Mouse (Mus musculus) limb, embryonic 13.5 days (tissue): ENCODE measurements around the gene Fndc7. TPM values are rescaled to one million over a fixed set of nuclear protein-coding genes. Genes with fewer than 3 reads are reported as not detected.
"Not testable (repeated sequence)": the region's sequence is repeated elsewhere in the genome, so short reads cannot be mapped to it uniquely, and the experiment has no call there.

ENCODE experiments used
- ATAC-seq: fragments of 200-750 bp; cut with Nextera tagmentation; 2 replicates; pipeline ENCODE4 v1.8.0; 2017; ENCODE audit warnings: low read depth, moderate number of reproducible peaks, moderate TSS enrichment; ENCODE audit not compliant: low FRiP score
- H3K27ac ChIP-seq: fragments of 300-500 bp; sonication (generic); 2 replicates; pipeline ENCODE4 v1.5.1; 2015; ENCODE audit warnings: inconsistent platforms, mild to moderate bottlenecking, moderate library complexity
- H3K27me3 ChIP-seq: fragments of 300-500 bp; sonication (generic); 2 replicates; pipeline ENCODE4 v1.6.1; 2015; ENCODE audit warnings: mild to moderate bottlenecking, inconsistent platforms
- H3K36me3 ChIP-seq: fragments of 300-500 bp; sonication (generic); 2 replicates; pipeline ENCODE4 v1.6.1; 2015; ENCODE audit warnings: inconsistent platforms, mild to moderate bottlenecking, moderate library complexity
- H3K4me1 ChIP-seq: fragments of 300-500 bp; sonication (generic); 2 replicates; pipeline ENCODE4 v1.6.1; 2015; ENCODE audit warnings: inconsistent platforms
- H3K4me2 ChIP-seq: fragments of 300-500 bp; sonication (generic); replicated peaks from 2 replicates; pipeline ENCODE4 v1.6.1; 2015; ENCODE audit warnings: inconsistent platforms, mild to moderate bottlenecking, moderate library complexity
- H3K4me3 ChIP-seq: fragments of 300-500 bp; sonication (generic); 2 replicates; pipeline ENCODE4 v1.5.1; 2015; ENCODE audit warnings: moderate library complexity, mild to moderate bottlenecking, inconsistent platforms
- H3K9ac ChIP-seq: fragments of 300-500 bp; sonication (generic); 2 replicates; pipeline ENCODE4 v1.6.1; 2015; ENCODE audit warnings: mild to moderate bottlenecking, inconsistent platforms
- H3K9me3 ChIP-seq: fragments of 300-500 bp; sonication (generic); 2 replicates; pipeline ENCODE4 v1.6.1; 2016; ENCODE audit warnings: inconsistent platforms
- WGBS: fragments of 180-500 bp; shearing (Covaris S2); methylation state at CpG from one replicate; pipeline ENCODE4 v1.1.7; 2015; 5-methylcytosine and 5-hydroxymethylcytosine counted together
- polyA plus RNA-seq: library from polyadenylated mRNA; unstranded; fragments of >200 nt; fragmentation: Nextera tagmentation; extraction: Ambion mirVana; gene quantifications from 2 replicates; pipeline ENCODE4 v1.2.1, GENCODE M21; 2015

The Fndc7 gene
- polyA plus RNA-seq, 1 experiment from 2014 or later: 0.09 TPM

DNA sequence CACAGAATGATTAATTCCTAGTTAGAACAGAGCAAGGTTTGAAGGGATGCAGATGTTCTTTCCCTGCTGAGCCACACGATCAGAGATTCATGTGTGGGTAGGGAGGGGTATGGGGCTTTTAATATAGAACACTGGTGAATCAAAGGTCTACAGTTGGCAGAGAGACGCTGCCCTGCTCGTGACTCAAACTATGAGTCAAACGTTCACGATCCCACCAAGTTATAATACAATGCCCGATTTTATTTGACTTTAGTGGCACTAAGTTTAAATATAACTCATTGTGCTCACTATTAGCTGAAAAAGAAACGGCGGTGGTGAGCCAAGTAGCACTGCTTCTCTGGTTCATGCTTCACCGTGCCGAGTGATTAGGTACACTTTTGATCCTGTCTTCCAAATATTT is 26.7 kb downstream of the Fndc7 start:
- Histone ChIP-seq H3K9me3 (peaks cover 3% of the 10 kb centered on the region; the same call in 1 of the 2 replicates), H3K4me2 (no peak overlapping the region), H3K9ac (no peak overlapping the region), H3K4me1 (peaks cover 19% of the 10 kb centered on the region), H3K27ac (no peak overlapping the region), H3K4me3 (no peak overlapping the region), H3K36me3 (no peaks in the 10 kb centered on the region), H3K27me3 (no peaks in the 10 kb centered on the region)
- no peak for ATAC-seq
- WGBS: 66% methylated on average over 10 of the region's 10 CpGs

DNA sequence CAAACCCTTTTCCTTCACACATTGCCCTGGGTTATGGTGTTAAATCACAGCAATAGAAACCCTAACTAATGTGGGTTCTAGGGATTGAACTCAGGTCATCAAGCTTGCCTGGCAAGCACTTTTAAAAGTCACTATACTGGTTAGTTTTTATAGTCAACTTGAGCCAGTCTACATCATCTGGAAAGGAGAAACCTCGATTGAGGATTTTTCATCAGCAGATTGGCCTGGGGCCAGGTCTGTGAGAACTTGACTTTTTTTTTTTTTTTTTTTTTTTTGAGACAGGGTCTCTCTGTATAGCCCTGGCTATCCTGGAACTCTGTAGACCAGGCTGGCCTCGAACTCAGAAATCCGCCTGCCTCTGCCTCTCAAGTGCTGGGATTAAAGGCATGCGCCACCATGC is 27.5 kb downstream of the Fndc7 start:
- not testable (repeated sequence) for ATAC-seq, H3K9ac ChIP-seq, H3K4me3 ChIP-seq, H3K27ac ChIP-seq, H3K27me3 ChIP-seq, H3K36me3 ChIP-seq, H3K9me3 ChIP-seq, H3K4me2 ChIP-seq
- peaks cover 23% of the 10 kb centered on the region for H3K4me1 ChIP-seq
- 78% methylated on average over 4 of the region's 4 CpGs for WGBS

DNA sequence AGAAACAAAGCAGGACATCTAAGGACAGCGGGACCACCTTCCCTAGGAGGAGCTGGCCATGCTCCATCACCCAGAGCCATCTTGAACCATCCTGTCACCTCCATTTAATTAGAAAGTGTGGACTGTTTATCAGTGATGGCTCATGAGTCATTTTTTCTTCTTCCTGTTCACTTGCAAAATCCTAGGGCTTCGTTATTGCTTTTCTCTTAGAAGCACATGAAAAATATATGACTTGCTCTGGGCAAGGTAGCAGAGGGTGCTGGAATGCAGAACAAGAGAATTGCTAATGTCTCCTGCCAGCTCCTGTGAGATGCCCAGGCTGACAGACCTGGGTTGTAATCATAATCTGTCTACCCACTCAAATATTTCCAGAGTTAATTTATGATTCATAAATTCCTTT is 29.0 kb downstream of the Fndc7 start:
- no peaks in the 10 kb centered on the region for H3K36me3 ChIP-seq
- peaks cover 3% of the 10 kb centered on the region; the same call in 1 of the 2 replicates for H3K9me3 ChIP-seq
- 75% methylated on average over 2 of the region's 2 CpGs for WGBS
- H3K9ac ChIP-seq: no peak overlapping the region
- ATAC-seq: no peak
- no peak overlapping the region for H3K4me3 ChIP-seq
- H3K27me3 ChIP-seq: no peaks in the 10 kb centered on the region
- H3K4me2 ChIP-seq: no peak overlapping the region
- H3K27ac ChIP-seq: no peak overlapping the region
- peaks cover 38% of the 10 kb centered on the region for H3K4me1 ChIP-seq

DNA sequence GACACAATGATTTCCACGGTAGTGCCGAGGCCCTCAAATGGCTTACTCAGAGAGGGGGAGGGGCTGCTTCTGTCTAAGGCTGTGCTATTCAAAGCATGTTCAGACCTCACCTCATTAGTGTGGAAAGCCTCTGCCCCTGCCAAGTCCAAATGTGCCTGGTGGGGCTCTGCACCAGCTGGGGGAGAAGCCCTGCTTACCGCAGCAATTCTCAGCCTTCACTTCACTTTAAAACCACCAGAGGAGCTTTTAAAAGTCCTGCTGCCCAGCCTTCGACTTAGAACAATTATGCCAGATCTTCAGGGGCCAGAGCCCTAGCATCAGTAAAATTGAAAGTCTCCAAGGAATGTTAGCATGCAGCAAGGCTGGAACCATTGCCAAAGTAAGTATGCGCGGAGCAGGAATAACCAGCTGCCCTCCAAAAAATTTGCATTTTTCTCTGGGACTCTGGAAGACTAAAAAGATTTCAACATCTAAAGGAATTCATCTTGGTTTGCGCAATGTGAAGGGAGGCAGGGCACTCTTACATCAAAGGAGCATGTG is 31.5 kb downstream of the Fndc7 start:
- no peak overlapping the region for H3K9ac ChIP-seq
- peaks cover 48% of the 10 kb centered on the region for H3K4me1 ChIP-seq
- no peaks in the 10 kb centered on the region for H3K36me3 ChIP-seq
- peak; percentile 94 for ATAC-seq
- no peak overlapping the region for H3K4me3 ChIP-seq
- WGBS: 15% methylated on average over 7 of the region's 7 CpGs
- H3K27me3 ChIP-seq: no peaks in the 10 kb centered on the region
- H3K4me2 ChIP-seq: peak overlapping the region; percentile 34
- H3K9me3 ChIP-seq: peaks cover 3% of the 10 kb centered on the region; the same call in 1 of the 2 replicates
- H3K27ac ChIP-seq: peak overlapping the region; percentile 69; the same call in 1 of the 2 replicates

DNA sequence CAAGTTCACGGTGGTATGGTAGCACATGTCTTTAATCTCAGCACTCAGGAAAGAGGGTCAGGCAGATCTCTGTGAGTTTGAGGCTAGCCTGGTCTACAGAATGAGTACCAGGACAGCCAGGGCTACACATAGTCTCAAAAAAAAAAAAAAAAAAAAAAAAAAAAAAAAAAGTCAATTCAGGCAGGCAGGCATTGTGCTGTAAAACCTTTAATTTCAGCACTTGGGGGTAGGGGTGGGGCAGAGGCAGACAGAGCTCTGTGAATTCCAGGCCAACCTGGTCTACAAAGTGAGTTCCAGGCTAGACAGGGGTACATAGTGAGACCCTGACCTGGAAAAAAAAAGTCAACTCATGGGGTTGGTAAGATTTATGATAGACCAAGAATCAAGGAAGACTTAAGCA is 32.1 kb downstream of the Fndc7 start:
- Histone ChIP-seq H3K27me3 (no peaks in the 10 kb centered on the region), H3K27ac (peak overlapping the region; percentile 69; the same call in 1 of the 2 replicates), H3K9ac (no peak overlapping the region), H3K4me2 (peak overlapping the region; percentile 34), H3K9me3 (peaks cover 3% of the 10 kb centered on the region; the same call in 1 of the 2 replicates), H3K4me3 (no peak overlapping the region), H3K4me1 (peaks cover 48% of the 10 kb centered on the region), H3K36me3 (no peaks in the 10 kb centered on the region)
- 0 out of 2 replicates have a peak, but pooled peaks have one; percentile 3 for ATAC-seq
- 59% methylated on average over 1 of the region's 1 CpGs for WGBS

DNA sequence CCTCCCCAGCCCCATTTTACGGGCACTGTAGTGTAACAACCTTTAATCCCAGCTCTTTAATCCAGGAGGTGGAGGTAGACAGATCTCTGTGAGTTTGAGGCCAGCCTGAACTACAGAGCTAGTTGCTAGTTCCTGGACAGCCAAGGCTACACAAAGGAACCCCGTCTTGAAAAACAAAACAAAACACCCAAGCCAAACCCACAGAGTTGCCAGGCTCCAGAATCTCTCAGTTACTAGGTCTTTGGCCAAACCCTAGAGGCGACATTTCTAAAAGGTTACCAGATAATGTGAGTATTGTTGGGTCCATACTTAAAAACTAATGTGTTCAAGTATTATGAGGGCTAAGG is 32.7 kb downstream of the Fndc7 start:
- Histone ChIP-seq H3K27me3 (no peaks in the 10 kb centered on the region), H3K27ac (no peak overlapping the region), H3K9ac (no peak overlapping the region), H3K9me3 (peaks cover 2% of the 10 kb centered on the region; the same call in 1 of the 2 replicates), H3K4me3 (no peak overlapping the region), H3K36me3 (no peaks in the 10 kb centered on the region), H3K4me2 (no peak overlapping the region), H3K4me1 (peaks cover 48% of the 10 kb centered on the region)
- ATAC-seq: no peak
- 30% methylated on average over 3 of the region's 3 CpGs for whole genome bisulfite sequencing

DNA sequence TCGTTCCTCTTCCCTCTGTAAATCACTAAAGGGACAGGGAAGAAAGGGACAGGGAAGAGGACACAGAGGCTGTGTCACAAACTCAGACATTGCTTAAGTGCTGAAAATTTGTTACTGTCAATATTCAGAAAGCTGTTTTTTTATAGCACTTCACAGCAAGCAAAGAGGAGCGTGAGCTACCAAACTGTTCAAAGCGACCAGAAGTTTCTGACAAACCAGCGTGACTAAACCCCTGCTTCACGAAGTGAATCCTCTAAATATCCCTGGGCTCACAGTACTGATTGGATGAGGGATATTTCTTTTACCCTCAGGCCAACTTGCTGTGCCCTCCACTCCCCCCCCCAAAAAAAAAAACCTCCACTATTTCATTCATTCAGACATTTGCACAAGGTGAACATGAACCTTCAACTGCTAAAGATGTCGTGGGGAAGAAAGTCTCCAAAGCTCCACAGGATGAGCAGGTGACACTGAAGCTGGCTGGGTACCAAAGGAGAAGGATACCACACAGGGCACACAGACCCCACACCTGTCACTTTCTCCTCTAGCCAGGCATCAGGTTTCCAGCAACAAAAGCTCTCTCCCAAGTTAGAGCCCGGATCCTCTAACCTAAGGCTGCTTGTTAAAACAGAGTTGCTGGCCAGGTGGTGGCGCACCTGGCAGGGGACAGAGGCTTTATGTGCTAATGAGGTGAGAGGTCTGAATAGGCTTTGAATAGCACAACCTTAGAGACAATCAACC is 33.3 kb downstream of the Fndc7 start:
- Histone ChIP-seq H3K27me3 (no peaks in the 10 kb centered on the region), H3K27ac (peak overlapping the region; percentile 33; the same call in 1 of the 2 replicates), H3K4me3 (no peak overlapping the region), H3K9ac (no peak overlapping the region), H3K9me3 (no peaks in the 10 kb centered on the region), H3K4me2 (no peak overlapping the region), H3K4me1 (peaks cover 48% of the 10 kb centered on the region), H3K36me3 (no peaks in the 10 kb centered on the region)
- ATAC-seq: no peak
- WGBS: 44% methylated on average over 8 of the region's 8 CpGs

DNA sequence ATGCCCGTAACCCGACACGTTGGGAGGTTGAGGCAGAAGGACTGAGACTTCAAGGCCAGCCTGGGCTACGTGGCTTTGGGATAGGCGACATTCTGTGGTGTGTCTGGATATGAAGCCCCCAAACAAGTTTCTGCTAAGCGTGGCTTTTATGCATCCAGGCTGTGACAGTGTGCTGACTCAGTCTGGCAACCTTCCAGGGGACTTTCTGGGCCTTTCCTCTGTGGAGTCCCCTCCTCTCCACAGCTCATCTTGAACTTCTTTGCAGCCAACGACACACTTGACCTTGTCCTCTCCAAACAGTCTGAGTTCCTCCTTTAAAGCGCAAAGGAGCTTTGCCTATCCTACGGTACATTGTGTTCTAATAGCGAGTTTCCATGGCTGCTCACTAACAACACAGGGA is 33.9 kb downstream of the Fndc7 start:
- H3K4me1 ChIP-seq: peaks cover 48% of the 10 kb centered on the region

DNA sequence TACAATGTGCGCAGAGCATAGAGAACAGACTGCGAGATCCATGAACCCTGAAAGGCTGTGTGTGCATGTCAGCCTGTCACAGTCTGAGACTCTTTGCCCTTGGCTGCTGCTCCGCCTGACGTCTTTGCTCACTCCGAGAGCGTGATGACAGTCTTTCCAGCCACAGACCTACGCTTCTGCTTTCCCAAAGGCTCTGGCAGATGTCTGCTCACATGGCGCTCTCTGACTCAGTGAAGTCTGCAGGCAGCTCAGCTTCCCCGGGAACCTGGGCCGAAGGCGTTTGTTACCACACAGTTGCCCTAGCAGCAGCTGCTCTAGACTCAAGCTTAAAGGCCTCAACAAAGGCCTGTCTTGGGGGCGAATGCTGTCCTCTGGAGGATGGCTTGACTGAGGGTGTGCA is 34.4 kb downstream of the Fndc7 start:
- Histone ChIP-seq H3K4me1 (peaks cover 52% of the 10 kb centered on the region), H3K27me3 (no peaks in the 10 kb centered on the region), H3K9me3 (no peaks in the 10 kb centered on the region), H3K4me3 (no peak overlapping the region), H3K9ac (no peak overlapping the region), H3K27ac (peak overlapping the region; percentile 33; the same call in 1 of the 2 replicates), H3K4me2 (no peak overlapping the region), H3K36me3 (no peaks in the 10 kb centered on the region)
- 53% methylated on average over 12 of the region's 12 CpGs for WGBS
- no peak for ATAC-seq

More for the DNA sequence above, 33.9 kb downstream of the Fndc7 start:
- 71% methylated on average over 10 of the region's 10 CpGs for WGBS
- ATAC-seq: no peak
- H3K27ac ChIP-seq: peak overlapping the region; percentile 33; the same call in 1 of the 2 replicates
- no peak overlapping the region for H3K4me3 ChIP-seq
- no peaks in the 10 kb centered on the region for H3K36me3 ChIP-seq
- no peak overlapping the region for H3K4me2 ChIP-seq
- H3K9me3 ChIP-seq: no peaks in the 10 kb centered on the region
- no peaks in the 10 kb centered on the region for H3K27me3 ChIP-seq
- H3K9ac ChIP-seq: no peak overlapping the region; the same call in 1 of the 2 replicates

DNA sequence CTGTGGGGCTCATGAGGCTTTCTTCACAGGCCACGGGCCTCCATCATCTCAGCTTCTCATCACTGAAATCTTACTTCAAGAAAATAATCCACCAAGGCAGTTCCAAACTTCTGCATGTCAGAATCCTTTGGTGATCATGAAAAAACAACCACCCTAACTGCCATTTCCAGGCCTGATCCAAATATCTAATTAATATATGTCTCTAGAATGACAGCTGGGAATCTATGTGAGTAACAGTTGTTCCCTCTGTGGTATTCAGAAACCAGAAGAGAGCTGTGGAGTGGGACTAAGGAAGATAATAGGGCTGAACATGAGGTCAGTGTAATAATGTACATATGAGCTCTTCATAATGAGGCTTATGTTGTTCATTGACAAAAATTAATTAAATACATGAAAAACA is 36.5 kb downstream of the Fndc7 start:
- Histone ChIP-seq H3K4me1 (peaks cover 35% of the 10 kb centered on the region), H3K4me3 (no peak overlapping the region), H3K27ac (no peak overlapping the region), H3K27me3 (no peaks in the 10 kb centered on the region), H3K4me2 (no peak overlapping the region), H3K9ac (no peak overlapping the region), H3K36me3 (no peaks in the 10 kb centered on the region), H3K9me3 (no peaks in the 10 kb centered on the region)
- ATAC-seq: no peak
- WGBS: 88% methylated on average over 1 of the region's 1 CpGs

DNA sequence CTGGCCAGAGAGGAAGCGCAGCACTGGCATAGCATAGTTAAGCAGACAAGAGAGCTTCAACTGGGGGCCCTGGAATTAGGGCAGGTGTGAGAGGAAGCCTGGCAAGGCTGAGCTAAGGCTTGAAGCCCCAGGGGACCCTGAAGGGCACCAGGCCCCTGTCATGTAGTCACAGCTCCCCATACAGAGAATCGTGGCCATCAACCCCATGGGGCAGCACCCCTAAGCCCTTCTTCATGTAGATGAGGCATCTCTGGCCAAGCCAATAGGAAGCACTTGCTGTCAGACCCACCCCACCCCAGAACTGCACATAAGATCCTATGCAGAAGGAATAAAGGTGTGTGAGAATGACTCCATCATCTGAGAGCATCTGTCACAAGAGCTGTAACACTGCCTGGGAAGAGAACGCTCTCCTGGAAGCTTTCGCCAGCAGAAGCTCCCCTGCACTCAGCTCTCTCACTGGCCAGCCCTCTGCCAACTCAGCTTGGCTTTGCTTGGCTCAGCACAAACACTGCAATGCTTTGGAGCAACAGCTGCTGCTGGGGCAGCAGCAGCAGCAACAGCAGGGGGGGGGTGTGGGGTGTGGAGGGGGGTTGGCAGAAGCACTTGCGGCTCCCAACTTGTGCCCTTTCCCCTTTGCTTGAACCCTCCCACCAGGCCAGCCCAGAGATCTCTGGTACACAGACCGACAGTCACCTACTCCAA is 37.7 kb downstream of the Fndc7 start:
- no peaks in the 10 kb centered on the region for H3K36me3 ChIP-seq
- no peak overlapping the region for H3K4me3 ChIP-seq
- no peak overlapping the region for H3K9ac ChIP-seq
- ATAC-seq: no peak
- H3K27me3 ChIP-seq: no peaks in the 10 kb centered on the region
- peaks cover 29% of the 10 kb centered on the region for H3K4me1 ChIP-seq
- no peaks in the 10 kb centered on the region for H3K9me3 ChIP-seq
- no peak overlapping the region for H3K27ac ChIP-seq
- 59% methylated on average over 6 of the region's 6 CpGs for WGBS
- H3K4me2 ChIP-seq: no peak overlapping the region

DNA sequence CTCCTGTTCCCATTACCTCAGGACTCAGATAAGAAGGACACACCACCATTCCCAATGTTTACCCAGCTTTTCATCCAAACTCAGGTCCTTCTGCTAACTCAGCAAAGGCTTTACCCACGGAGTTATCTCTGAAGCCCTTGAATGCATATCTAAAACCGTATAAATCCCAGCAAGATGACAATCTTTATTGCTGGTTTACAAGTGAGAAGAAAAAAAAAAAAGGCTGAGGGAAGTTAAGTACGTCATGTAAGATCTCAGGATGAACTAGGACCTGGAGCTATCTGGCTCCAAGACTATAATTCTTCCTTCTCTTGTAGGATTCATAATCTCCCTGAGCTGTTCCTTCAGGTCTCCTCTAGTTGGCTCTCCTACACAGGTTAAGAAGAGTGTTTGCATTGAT is 38.3 kb downstream of the Fndc7 start:
- peaks cover 23% of the 10 kb centered on the region for H3K4me1 ChIP-seq
- no peak overlapping the region for H3K27ac ChIP-seq
- H3K9me3 ChIP-seq: no peaks in the 10 kb centered on the region
- H3K4me2 ChIP-seq: no peak overlapping the region
- no peak for ATAC-seq
- no peak overlapping the region for H3K4me3 ChIP-seq
- no peak overlapping the region for H3K9ac ChIP-seq
- 66% methylated on average over 3 of the region's 3 CpGs for WGBS
- no peaks in the 10 kb centered on the region for H3K36me3 ChIP-seq
- no peaks in the 10 kb centered on the region for H3K27me3 ChIP-seq
